Mouse (Mus musculus) small intestine, adult 2 months (tissue): ENCODE measurements at regions not wholly inside any gene's neighbourhood (a gene's known extent, or its start where the extent isn't known, plus 50 kb on each side); places are given as distances from the start of the nearest gene placed in this dataset.

Source experiments
- CTCF ChIP-seq: fragments of 200-500 bp; IDR thresholded peaks from 2 replicates; pipeline ENCODE4 v1.5.1; 2012; ENCODE audit warnings: low read depth, mild to moderate bottlenecking, control low read depth, inconsistent platforms, low read length, moderate library complexity, mixed read lengths; ENCODE audit not compliant: insufficient replicate concordance, insufficient read length; ENCODE audit errors: extremely low read depth
- POLR2A ChIP-seq: fragments of 200-500 bp; IDR thresholded peaks from 2 replicates; pipeline ENCODE4 v1.6.1; 2012; ENCODE audit warnings: low read depth, mild to moderate bottlenecking, control low read depth, inconsistent platforms, low read length, moderate library complexity

DNA sequence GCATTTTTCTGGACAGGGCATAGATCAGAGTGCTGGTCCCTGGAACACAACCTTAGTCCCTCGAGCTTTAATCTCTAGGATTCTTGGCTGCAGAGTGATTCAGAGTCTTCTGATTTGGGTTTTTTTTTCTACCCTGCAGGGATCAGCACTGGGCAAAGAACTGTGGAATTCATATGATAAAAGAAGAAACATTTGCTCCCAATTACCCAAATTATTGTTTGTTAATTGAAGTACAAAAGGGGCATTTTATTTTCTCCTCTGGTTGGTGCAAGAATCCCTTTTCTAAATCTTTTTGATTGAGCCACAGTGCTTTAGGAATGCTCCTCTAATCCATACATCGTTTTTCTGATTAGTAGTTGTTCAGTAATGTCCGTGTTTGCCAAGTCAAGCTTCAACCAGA, 219.7 kb upstream of the Irx3 start:
- TF ChIP-seq POLR2A (no peak), CTCF (no peak)
